Mouse (Mus musculus) kidney, embryonic 16.5 days (tissue): ENCODE results near the gene Kcnk18. TPM values are rescaled to one million over a fixed set of nuclear protein-coding genes. Genes with fewer than 3 reads are reported as not detected.

Source experiments
- ATAC-seq: fragments of 200-750 bp; cut with Nextera tagmentation; 2 replicates; pipeline ENCODE4 v1.8.0; 2017; ENCODE audit warnings: moderate TSS enrichment; ENCODE audit not compliant: low FRiP score, low TSS enrichment
- H3K27ac ChIP-seq: fragments of 300-500 bp; sonication (generic); 2 replicates; pipeline ENCODE4 v1.5.1; 2014; ENCODE audit warnings: low read length
- H3K27me3 ChIP-seq: fragments of 300-500 bp; sonication (generic); 2 replicates; pipeline ENCODE4 v1.6.1; 2014; ENCODE audit warnings: low read length, control low read depth, mixed read lengths; ENCODE audit not compliant: insufficient read depth
- H3K36me3 ChIP-seq: fragments of 300-500 bp; sonication (generic); 2 replicates; pipeline ENCODE4 v1.6.1; 2014; ENCODE audit warnings: low read length, control low read depth, mixed read lengths; ENCODE audit not compliant: insufficient read depth
- H3K4me1 ChIP-seq: fragments of 300-500 bp; sonication (generic); 2 replicates; pipeline ENCODE4 v1.6.1; 2014; ENCODE audit warnings: low read length, control low read depth, mixed read lengths; ENCODE audit not compliant: insufficient read depth
- H3K4me2 ChIP-seq: fragments of 300-500 bp; sonication (generic); replicated peaks from 2 replicates; pipeline ENCODE4 v1.6.1; 2014; ENCODE audit warnings: low read depth, low read length
- H3K4me3 ChIP-seq: fragments of 300-500 bp; sonication (generic); 2 replicates; pipeline ENCODE4 v1.5.1; 2014; ENCODE audit warnings: mild to moderate bottlenecking, low read length
- H3K9ac ChIP-seq: fragments of 300-500 bp; sonication (generic); replicated peaks from 2 replicates; pipeline ENCODE4 v1.6.1; 2014; ENCODE audit warnings: low read length
- H3K9me3 ChIP-seq: fragments of 300-500 bp; sonication (generic); 2 replicates; pipeline ENCODE4 v1.6.1; 2016; ENCODE audit warnings: low read length, control low read depth
- WGBS: fragments of 180-500 bp; shearing (Covaris S2); extraction: QIAGEN DNeasy Blood & Tissue Kit; methylation state at CpG from one replicate; pipeline ENCODE4 v1.1.7; 2014; 5-methylcytosine and 5-hydroxymethylcytosine counted together
- polyA plus RNA-seq: library from polyadenylated mRNA; unstranded; fragments of >200 nt; fragmentation: Nextera tagmentation; extraction: Ambion mirVana; gene quantifications from 2 replicates; pipeline ENCODE4 v1.2.1, GENCODE M21; 2015

Kcnk18 gene
- polyA plus RNA-seq, 1 experiment from 2014 or later = not detected

GRCm38 (mm10) chr19:59208986-59209385 lies 10.0 kb upstream of the Kcnk18 start:
- Histone ChIP-seq H3K9me3 (no peaks in the 10 kb centered on the region), H3K27me3 (0 out of 2 replicates have a peak, but pooled peaks cover 3% of the 10 kb centered on the region), H3K9ac (no peak overlapping the region), H3K4me3 (no peak overlapping the region), H3K4me2 (no peak overlapping the region), H3K27ac (no peak overlapping the region), H3K4me1 (no peaks in the 10 kb centered on the region), H3K36me3 (no peaks in the 10 kb centered on the region)
- 67% methylated on average over 2 of the region's 2 CpGs for WGBS
- ATAC-seq = no peak

GRCm38 (mm10) chr19:59216891-59217290 lies 2.1 kb upstream of the Kcnk18 start:
- ATAC-seq = no peak
- H3K9ac ChIP-seq = no peak overlapping the region
- H3K27me3 ChIP-seq = no peaks in the 10 kb centered on the region
- H3K4me3 ChIP-seq = no peak overlapping the region
- no peaks in the 10 kb centered on the region for H3K9me3 ChIP-seq
- H3K36me3 ChIP-seq = no peaks in the 10 kb centered on the region
- H3K4me1 ChIP-seq = no peaks in the 10 kb centered on the region
- no peak overlapping the region for H3K27ac ChIP-seq
- 87% methylated on average over 3 of the region's 3 CpGs for WGBS
- no peak overlapping the region for H3K4me2 ChIP-seq

- no peaks in the 10 kb centered on the region for H3K9me3 ChIP-seq
- H3K4me2 ChIP-seq = no peak overlapping the region
- H3K36me3 ChIP-seq = no peaks in the 10 kb centered on the region
- H3K27ac ChIP-seq = no peak overlapping the region
- H3K4me1 ChIP-seq = no peaks in the 10 kb centered on the region
- no peak overlapping the region for H3K9ac ChIP-seq
- 75% methylated on average over 3 of the region's 3 CpGs for WGBS
- H3K4me3 ChIP-seq = no peak overlapping the region
- ATAC-seq = no peak
- H3K27me3 ChIP-seq = no peaks in the 10 kb centered on the region
Measured at GRCm38 (mm10) chr19:59221131-59221530, 2.1 kb downstream of the Kcnk18 start.

- H3K27ac ChIP-seq = no peak overlapping the region
- no peak overlapping the region for H3K9ac ChIP-seq
- no peaks in the 10 kb centered on the region for H3K27me3 ChIP-seq
- H3K36me3 ChIP-seq = no peaks in the 10 kb centered on the region
- WGBS = 71% methylated on average over 3 of the region's 3 CpGs
- H3K9me3 ChIP-seq = no peaks in the 10 kb centered on the region
- no peak overlapping the region for H3K4me3 ChIP-seq
- no peak for ATAC-seq
- H3K4me1 ChIP-seq = no peaks in the 10 kb centered on the region
- no peak overlapping the region for H3K4me2 ChIP-seq
Measured at GRCm38 (mm10) chr19:59228376-59228775, 9.4 kb downstream of the Kcnk18 start.

- no peaks in the 10 kb centered on the region for H3K27me3 ChIP-seq
- no peak overlapping the region for H3K9ac ChIP-seq
- 46% methylated on average over 5 of the region's 5 CpGs for WGBS
- no peaks in the 10 kb centered on the region for H3K36me3 ChIP-seq
- no peak overlapping the region for H3K4me2 ChIP-seq
- ATAC-seq = peak; percentile 80
- H3K4me1 ChIP-seq = no peaks in the 10 kb centered on the region
- H3K27ac ChIP-seq = no peak overlapping the region
- H3K4me3 ChIP-seq = no peak overlapping the region
- no peaks in the 10 kb centered on the region for H3K9me3 ChIP-seq
Measured at GRCm38 (mm10) chr19:59232786-59233185, 13.8 kb downstream of the Kcnk18 start.

GRCm38 (mm10) chr19:59235001-59235400 lies 16.0 kb downstream of the Kcnk18 start:
- Histone ChIP-seq H3K4me1 (no peaks in the 10 kb centered on the region), H3K4me3 (no peak overlapping the region), H3K9ac (no peak overlapping the region), H3K27ac (no peak overlapping the region), H3K4me2 (no peak overlapping the region), H3K36me3 (no peaks in the 10 kb centered on the region), H3K27me3 (no peaks in the 10 kb centered on the region), H3K9me3 (no peaks in the 10 kb centered on the region)
- 75% methylated on average over 18 of the region's 18 CpGs for WGBS
- no peak for ATAC-seq

- no peaks in the 10 kb centered on the region for H3K9me3 ChIP-seq
- 75% methylated on average over 6 of the region's 6 CpGs for WGBS
- no peaks in the 10 kb centered on the region for H3K27me3 ChIP-seq
- H3K4me2 ChIP-seq = no peak overlapping the region
- H3K36me3 ChIP-seq = no peaks in the 10 kb centered on the region
- H3K4me3 ChIP-seq = no peak overlapping the region
- H3K4me1 ChIP-seq = no peaks in the 10 kb centered on the region
- no peak overlapping the region for H3K9ac ChIP-seq
- no peak overlapping the region for H3K27ac ChIP-seq
- ATAC-seq = no peak
Measured at GRCm38 (mm10) chr19:59236046-59236445, 17.0 kb downstream of the Kcnk18 start.

GRCm38 (mm10) chr19:59238630-59239029 lies 19.6 kb downstream of the Kcnk18 start:
- no peak overlapping the region for H3K4me2 ChIP-seq
- H3K27me3 ChIP-seq = no peaks in the 10 kb centered on the region
- ATAC-seq = no peak
- H3K36me3 ChIP-seq = no peaks in the 10 kb centered on the region
- WGBS = 65% methylated on average over 3 of the region's 3 CpGs
- H3K9ac ChIP-seq = no peak overlapping the region
- H3K9me3 ChIP-seq = no peaks in the 10 kb centered on the region
- no peaks in the 10 kb centered on the region for H3K4me1 ChIP-seq
- H3K4me3 ChIP-seq = no peak overlapping the region
- H3K27ac ChIP-seq = no peak overlapping the region

- Histone ChIP-seq H3K4me3 (no peak overlapping the region), H3K9me3 (no peaks in the 10 kb centered on the region), H3K4me1 (no peaks in the 10 kb centered on the region), H3K27me3 (no peaks in the 10 kb centered on the region), H3K27ac (no peak overlapping the region), H3K9ac (no peak overlapping the region), H3K4me2 (no peak overlapping the region), H3K36me3 (no peaks in the 10 kb centered on the region)
- ATAC-seq = peak; percentile 60
- 23% methylated on average over 17 of the region's 17 CpGs for WGBS
Measured at GRCm38 (mm10) chr19:59239124-59239817, 20.3 kb downstream of the Kcnk18 start.

GRCm38 (mm10) chr19:59241987-59242386 lies 23.0 kb downstream of the Kcnk18 start:
- 80% methylated on average over 4 of the region's 4 CpGs for WGBS
- no peaks in the 10 kb centered on the region for H3K4me1 ChIP-seq
- H3K27me3 ChIP-seq = no peaks in the 10 kb centered on the region
- H3K9me3 ChIP-seq = no peaks in the 10 kb centered on the region
- ATAC-seq = no peak
- H3K4me3 ChIP-seq = no peak overlapping the region
- H3K4me2 ChIP-seq = no peak overlapping the region
- no peaks in the 10 kb centered on the region for H3K36me3 ChIP-seq
- H3K9ac ChIP-seq = no peak overlapping the region
- H3K27ac ChIP-seq = no peak overlapping the region
